Mouse (Mus musculus) limb, embryonic 14.5 days (tissue): ENCODE data around the gene Tnrc18. TPM values are rescaled to one million over a fixed set of nuclear protein-coding genes. Genes with fewer than 3 reads are reported as not detected.
A peak's percentile ranks its signal among the peaks of the same experiment; 100 is the strongest.

ENCODE experiments used
- ATAC-seq: fragments of 200-750 bp; cut with Nextera tagmentation; 2 replicates; pipeline ENCODE4 v1.8.0; 2017; ENCODE audit warnings: low read depth, moderate number of reproducible peaks, moderate TSS enrichment; ENCODE audit not compliant: low FRiP score
- DNase-seq: peaks from one replicate; pipeline ENCODE4 v3.0.0-alpha.2; 2015; ENCODE audit warnings: low spot score
- H3K27ac ChIP-seq: fragments of 300-500 bp; sonication (generic); replicated peaks from 2 replicates; pipeline ENCODE4 v1.5.1; 2014; ENCODE audit warnings: low read depth, mild to moderate bottlenecking, low read length, moderate library complexity, mixed read lengths
- H3K27me3 ChIP-seq: fragments of 300-500 bp; sonication (generic); 2 replicates; pipeline ENCODE4 v1.6.1; 2014; ENCODE audit warnings: low read length, mixed read lengths; ENCODE audit not compliant: control insufficient read depth, insufficient read depth
- H3K36me3 ChIP-seq: fragments of 300-500 bp; sonication (generic); 2 replicates; pipeline ENCODE4 v1.6.1; 2014; ENCODE audit warnings: mild to moderate bottlenecking, low read length, moderate library complexity, mixed read lengths; ENCODE audit not compliant: control insufficient read depth, insufficient read depth
- H3K4me1 ChIP-seq: fragments of 300-500 bp; sonication (generic); 2 replicates; pipeline ENCODE4 v1.6.1; 2014; ENCODE audit warnings: antibody characterized with exemption, low read length, mixed read lengths; ENCODE audit not compliant: control insufficient read depth, insufficient read depth
- H3K4me2 ChIP-seq: fragments of 300-500 bp; sonication (generic); replicated peaks from 2 replicates; pipeline ENCODE4 v1.6.1; 2014; ENCODE audit warnings: low read depth, mild to moderate bottlenecking, low read length, moderate library complexity; ENCODE audit not compliant: severe bottlenecking
- H3K4me3 ChIP-seq: fragments of 300-500 bp; sonication (generic); replicated peaks from 2 replicates; pipeline ENCODE4 v1.5.1; 2014; ENCODE audit warnings: low read length
- H3K9ac ChIP-seq: fragments of 300-500 bp; sonication (generic); 2 replicates; pipeline ENCODE4 v1.6.1; 2014; ENCODE audit warnings: mild to moderate bottlenecking, low read depth, low read length, moderate library complexity; ENCODE audit not compliant: severe bottlenecking
- H3K9me3 ChIP-seq: fragments of 300-500 bp; sonication (generic); 2 replicates; pipeline ENCODE4 v1.6.1; 2016; ENCODE audit warnings: low read length; ENCODE audit not compliant: control insufficient read depth
- POLR2A ChIP-seq: fragments of 200-500 bp; IDR thresholded peaks from 2 replicates; pipeline ENCODE4 v1.8.0; 2012; ENCODE audit warnings: inconsistent platforms, mild to moderate bottlenecking, moderate library complexity, borderline replicate concordance; ENCODE audit not compliant: insufficient read depth, insufficient read length; ENCODE audit errors: extremely low read depth
- WGBS: fragments of 180-500 bp; shearing (Covaris S2); extraction: QIAGEN DNeasy Blood & Tissue Kit; methylation state at CpG from one replicate; pipeline ENCODE4 v1.1.7; 2014; 5-methylcytosine and 5-hydroxymethylcytosine counted together
- polyA plus RNA-seq, 2 experiments: library from polyadenylated mRNA; depleted of rRNA in 1 of 2; stranded (reverse) in 1 of 2; unstranded in 1 of 2; fragments of >200 nt; fragmentation: Nextera tagmentation in 1 of 2; extraction: Ambion mirVana in 1 of 2; gene quantifications; 2 replicates each; pipeline versions ENCODE4 v1.2.1 to v1.2.3; 2012 to 2014

The Tnrc18 gene
- polyA plus RNA-seq, 2 experiments, result 46.6 to 61.1 TPM

- Histone ChIP-seq H3K4me2 (no peak overlapping the region), H3K9me3 (no peaks in the 10 kb centered on the region), H3K27ac (no peak overlapping the region), H3K36me3 (peaks cover 98% of the 10 kb centered on the region), H3K4me3 (no peak overlapping the region), H3K27me3 (no peaks in the 10 kb centered on the region), H3K4me1 (no peaks in the 10 kb centered on the region), H3K9ac (no peak overlapping the region)
- no peak for ATAC-seq
- DNase-seq, result no peak
- 82% methylated on average over 4 of the region's 4 CpGs for WGBS
- TF ChIP-seq POLR2A, result no peak
Measured at GRCm38 (mm10) chr5:142771034-142771433, 46.4 kb downstream of the Tnrc18 start.

- no peak for ATAC-seq
- no peaks in the 10 kb centered on the region for H3K4me1 ChIP-seq
- no peak overlapping the region for H3K9ac ChIP-seq
- no peak overlapping the region for H3K4me3 ChIP-seq
- H3K36me3 ChIP-seq, result peaks cover 98% of the 10 kb centered on the region
- no peak for TF ChIP-seq POLR2A
- H3K9me3 ChIP-seq, result no peaks in the 10 kb centered on the region
- no peaks in the 10 kb centered on the region for H3K27me3 ChIP-seq
- no peak overlapping the region; the same call in 1 of the 2 replicates for H3K27ac ChIP-seq
- DNase-seq, result no peak
- 73% methylated on average over 5 of the region's 5 CpGs for WGBS
- H3K4me2 ChIP-seq, result no peak overlapping the region
Measured at GRCm38 (mm10) chr5:142769641-142770040, 47.8 kb downstream of the Tnrc18 start.

GRCm38 (mm10) chr5:142768352-142769267 is 48.9 kb downstream of the Tnrc18 start:
- ATAC-seq (no peak), DNase-seq (peak; percentile 40)
- no peaks in the 10 kb centered on the region for H3K27me3 ChIP-seq
- 52% methylated on average over 10 of the region's 10 CpGs for WGBS
- no peak overlapping the region for H3K9ac ChIP-seq
- TF ChIP-seq POLR2A, result no peak
- H3K36me3 ChIP-seq, result peaks cover 98% of the 10 kb centered on the region
- H3K4me3 ChIP-seq, result no peak overlapping the region
- H3K27ac ChIP-seq, result peak overlapping the region; percentile 39; the same call in 1 of the 2 replicates
- no peaks in the 10 kb centered on the region for H3K4me1 ChIP-seq
- H3K4me2 ChIP-seq, result no peak overlapping the region
- no peaks in the 10 kb centered on the region for H3K9me3 ChIP-seq

GRCm38 (mm10) chr5:142767937-142768336 is 49.5 kb downstream of the Tnrc18 start:
- TF ChIP-seq POLR2A, result no peak
- Histone ChIP-seq H3K36me3 (peaks cover 98% of the 10 kb centered on the region), H3K9me3 (no peaks in the 10 kb centered on the region), H3K4me1 (no peaks in the 10 kb centered on the region), H3K27ac (no peak overlapping the region), H3K4me3 (no peak overlapping the region), H3K4me2 (no peak overlapping the region), H3K9ac (no peak overlapping the region), H3K27me3 (no peaks in the 10 kb centered on the region)
- ATAC-seq (peak; percentile 51; the same call in 1 of the 2 replicates), DNase-seq (peak; percentile 81)
- 19% methylated on average over 7 of the region's 7 CpGs for WGBS

- H3K4me1 ChIP-seq, result no peaks in the 10 kb centered on the region
- WGBS, result 74% methylated on average over 3 of the region's 3 CpGs
- no peak overlapping the region for H3K4me2 ChIP-seq
- no peak overlapping the region for H3K9ac ChIP-seq
- no peak overlapping the region for H3K27ac ChIP-seq
- H3K36me3 ChIP-seq, result peaks cover 98% of the 10 kb centered on the region
- H3K9me3 ChIP-seq, result no peaks in the 10 kb centered on the region
- no peak for ATAC-seq
- TF ChIP-seq POLR2A, result no peak
- DNase-seq, result no peak
- H3K4me3 ChIP-seq, result no peak overlapping the region
- no peaks in the 10 kb centered on the region for H3K27me3 ChIP-seq
Measured at GRCm38 (mm10) chr5:142766708-142767107, 50.8 kb downstream of the Tnrc18 start.
